Mouse (Mus musculus) midbrain, embryonic 15.5 days (tissue): ENCODE measurements around the gene Tbc1d8. TPM values are rescaled to one million over a fixed set of nuclear protein-coding genes. Genes with fewer than 3 reads are reported as not detected.

Experiments
- ATAC-seq: fragments of 200-750 bp; cut with Nextera tagmentation; replicated peaks from 2 replicates; pipeline ENCODE4 v1.8.0; 2017; ENCODE audit warnings: moderate TSS enrichment
- H3K27ac ChIP-seq: fragments of 300-500 bp; sonication (generic); 2 replicates; pipeline ENCODE4 v1.5.1; 2015; ENCODE audit warnings: mild to moderate bottlenecking, inconsistent platforms
- H3K27me3 ChIP-seq: fragments of 300-500 bp; sonication (generic); replicated peaks from 2 replicates; pipeline ENCODE4 v1.6.1; 2015; ENCODE audit warnings: inconsistent platforms
- H3K36me3 ChIP-seq: fragments of 300-500 bp; sonication (generic); replicated peaks from 2 replicates; pipeline ENCODE4 v1.6.1; 2015; ENCODE audit warnings: inconsistent platforms
- H3K4me1 ChIP-seq: fragments of 300-500 bp; sonication (generic); 2 replicates; pipeline ENCODE4 v1.6.1; 2015; ENCODE audit warnings: inconsistent platforms
- H3K4me2 ChIP-seq: fragments of 300-500 bp; sonication (generic); 2 replicates; pipeline ENCODE4 v1.6.1; 2015; ENCODE audit warnings: inconsistent platforms, mild to moderate bottlenecking, moderate library complexity
- H3K4me3 ChIP-seq: fragments of 300-500 bp; sonication (generic); 2 replicates; pipeline ENCODE4 v1.5.1; 2015; ENCODE audit warnings: mild to moderate bottlenecking, inconsistent platforms
- H3K9ac ChIP-seq: fragments of 300-500 bp; sonication (generic); 2 replicates; pipeline ENCODE4 v1.6.1; 2015; ENCODE audit warnings: mild to moderate bottlenecking, inconsistent platforms
- H3K9me3 ChIP-seq: fragments of 300-500 bp; sonication (generic); 2 replicates; pipeline ENCODE4 v1.6.1; 2016; ENCODE audit warnings: inconsistent platforms
- WGBS: fragments of 180-500 bp; shearing (Covaris S2); methylation state at CpG from one replicate; pipeline ENCODE4 v1.1.7; 2015; ENCODE audit warnings: mixed read lengths; 5-methylcytosine and 5-hydroxymethylcytosine counted together
- polyA plus RNA-seq: library from polyadenylated mRNA; unstranded; fragments of >200 nt; fragmentation: Nextera tagmentation; extraction: Ambion mirVana; gene quantifications from 2 replicates; pipeline ENCODE4 v1.2.1, GENCODE M21; 2015

Gene Tbc1d8
- polyA plus RNA-seq, 1 experiment from 2014 or later: 11.0 TPM

DNA sequence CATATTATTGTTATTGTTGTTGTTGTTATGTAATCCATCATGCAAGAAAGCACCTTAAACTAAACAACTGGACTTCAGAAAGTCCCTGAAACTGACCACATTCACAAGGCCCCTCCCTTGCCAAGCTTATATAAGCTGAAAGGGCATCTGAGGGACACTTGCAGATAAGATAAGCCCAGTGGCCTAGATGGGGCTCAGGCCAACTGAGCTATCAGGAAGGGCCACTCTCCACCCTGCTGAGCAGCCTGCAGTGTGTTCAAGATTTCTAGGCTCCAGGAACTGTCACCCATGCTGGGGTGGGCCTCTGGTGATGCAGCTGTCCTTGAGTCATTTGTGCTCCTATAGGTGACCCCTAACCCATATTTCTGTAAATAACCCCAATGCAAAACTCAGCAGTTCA lies 39.9 kb downstream of the Tbc1d8 start:
- Histone ChIP-seq H3K4me1 (peaks cover 21% of the 10 kb centered on the region), H3K9ac (no peak overlapping the region), H3K4me2 (no peak overlapping the region), H3K4me3 (no peak overlapping the region), H3K27ac (no peak overlapping the region), H3K36me3 (no peaks in the 10 kb centered on the region), H3K27me3 (no peaks in the 10 kb centered on the region), H3K9me3 (no peaks in the 10 kb centered on the region)
- no peak for ATAC-seq

DNA sequence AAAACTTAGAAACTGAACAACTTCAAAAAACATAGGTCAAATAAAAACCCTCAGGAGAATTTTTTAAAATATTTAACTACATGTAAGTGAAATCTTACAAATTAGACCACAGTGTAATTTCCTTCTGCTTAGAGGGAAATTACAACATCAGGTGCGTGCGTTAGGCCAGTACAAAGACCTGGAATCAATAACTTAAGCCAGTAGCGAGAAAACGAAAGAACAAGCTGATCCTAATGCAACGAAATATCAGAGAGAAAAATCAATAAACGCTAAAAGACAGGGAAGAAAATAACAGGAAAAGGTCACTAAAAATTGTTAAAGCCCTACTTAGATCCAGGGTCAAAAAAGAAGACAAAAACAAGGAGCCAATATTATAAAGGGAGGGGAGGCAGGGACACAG lies 44.3 kb downstream of the Tbc1d8 start:
- Histone ChIP-seq H3K4me1 (no peaks in the 10 kb centered on the region), H3K4me3 (no peak overlapping the region), H3K36me3 (no peaks in the 10 kb centered on the region), H3K9me3 (no peaks in the 10 kb centered on the region), H3K27me3 (no peaks in the 10 kb centered on the region), H3K9ac (no peak overlapping the region), H3K27ac (no peak overlapping the region), H3K4me2 (no peak overlapping the region)
- ATAC-seq: no peak
- 82% methylated on average over 6 of the region's 6 CpGs for WGBS

DNA sequence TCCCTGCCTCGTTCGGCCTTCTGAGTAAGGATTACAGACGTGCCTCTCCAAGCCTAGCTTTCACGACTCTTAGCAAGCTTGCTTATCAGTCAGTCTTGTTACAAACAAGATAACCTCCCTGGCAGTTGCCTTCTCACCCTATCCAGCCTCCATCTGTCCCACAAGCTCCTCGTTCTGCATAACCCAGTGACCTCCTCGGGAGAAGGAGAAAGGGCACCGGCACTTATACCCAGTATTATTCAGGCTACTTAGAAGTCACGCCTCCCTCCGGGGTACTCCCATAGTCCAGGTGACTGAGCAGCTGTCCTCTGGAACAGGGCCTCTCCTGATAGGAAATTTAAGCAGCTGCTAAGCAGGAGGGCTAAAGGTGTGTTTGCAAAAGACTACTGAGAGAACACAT lies 48.5 kb downstream of the Tbc1d8 start:
- no peak for ATAC-seq
- H3K9ac ChIP-seq: no peak overlapping the region
- no peaks in the 10 kb centered on the region for H3K27me3 ChIP-seq
- H3K4me2 ChIP-seq: no peak overlapping the region
- no peaks in the 10 kb centered on the region for H3K36me3 ChIP-seq
- H3K4me3 ChIP-seq: no peak overlapping the region
- H3K9me3 ChIP-seq: no peaks in the 10 kb centered on the region
- no peaks in the 10 kb centered on the region for H3K4me1 ChIP-seq
- 78% methylated on average over 9 of the region's 9 CpGs for whole genome bisulfite sequencing
- no peak overlapping the region for H3K27ac ChIP-seq

DNA sequence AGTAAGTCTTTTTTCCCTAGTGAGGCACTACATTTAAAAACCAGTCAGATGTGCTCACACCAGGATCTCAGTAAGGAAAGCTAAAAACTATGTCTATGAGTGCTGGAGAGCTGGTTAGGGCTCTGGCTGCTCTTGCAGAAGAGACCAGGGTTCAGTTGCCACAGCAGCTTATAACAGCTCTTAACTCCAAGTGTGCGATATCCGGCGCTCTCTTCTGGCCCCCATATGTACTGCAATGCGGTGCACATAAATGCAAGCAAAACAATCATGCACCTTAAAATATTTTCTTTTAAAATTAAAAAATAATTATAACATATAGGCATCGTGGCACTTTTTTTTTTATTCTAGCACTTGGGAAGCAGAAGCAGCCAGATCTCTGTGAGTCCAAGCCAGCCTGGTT lies 49.5 kb downstream of the Tbc1d8 start:
- H3K9me3 ChIP-seq: no peaks in the 10 kb centered on the region
- no peak overlapping the region for H3K9ac ChIP-seq
- no peaks in the 10 kb centered on the region for H3K27me3 ChIP-seq
- H3K4me1 ChIP-seq: no peaks in the 10 kb centered on the region
- no peak overlapping the region for H3K4me3 ChIP-seq
- H3K36me3 ChIP-seq: no peaks in the 10 kb centered on the region
- 93% methylated on average over 5 of the region's 5 CpGs for WGBS
- no peak overlapping the region for H3K4me2 ChIP-seq
- no peak for ATAC-seq
- no peak overlapping the region for H3K27ac ChIP-seq

DNA sequence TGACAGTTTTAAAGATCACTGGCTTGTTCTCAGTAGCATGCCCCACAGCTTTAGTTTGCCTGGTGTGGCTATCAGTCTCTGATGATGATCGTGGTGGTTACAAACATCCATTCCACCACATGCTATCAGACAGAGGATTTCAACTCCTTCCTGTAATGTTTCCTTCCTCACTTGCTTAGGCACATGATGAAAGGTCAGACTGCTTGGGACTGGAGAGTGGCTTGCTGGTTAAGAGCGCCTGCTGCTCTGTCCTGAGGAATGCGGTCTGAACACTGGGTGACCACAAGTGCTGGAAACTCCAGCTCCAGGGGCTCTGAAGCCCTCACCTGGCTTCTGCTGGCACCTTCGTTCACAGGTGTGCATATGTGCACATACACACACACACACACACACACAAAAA lies 50.3 kb downstream of the Tbc1d8 start:
- Histone ChIP-seq H3K9ac (no peak overlapping the region), H3K4me2 (no peak overlapping the region), H3K36me3 (no peaks in the 10 kb centered on the region), H3K27me3 (no peaks in the 10 kb centered on the region), H3K9me3 (no peaks in the 10 kb centered on the region), H3K4me3 (no peak overlapping the region), H3K4me1 (no peaks in the 10 kb centered on the region), H3K27ac (no peak overlapping the region)
- WGBS: 87% methylated on average over 4 of the region's 4 CpGs
- ATAC-seq: no peak

DNA sequence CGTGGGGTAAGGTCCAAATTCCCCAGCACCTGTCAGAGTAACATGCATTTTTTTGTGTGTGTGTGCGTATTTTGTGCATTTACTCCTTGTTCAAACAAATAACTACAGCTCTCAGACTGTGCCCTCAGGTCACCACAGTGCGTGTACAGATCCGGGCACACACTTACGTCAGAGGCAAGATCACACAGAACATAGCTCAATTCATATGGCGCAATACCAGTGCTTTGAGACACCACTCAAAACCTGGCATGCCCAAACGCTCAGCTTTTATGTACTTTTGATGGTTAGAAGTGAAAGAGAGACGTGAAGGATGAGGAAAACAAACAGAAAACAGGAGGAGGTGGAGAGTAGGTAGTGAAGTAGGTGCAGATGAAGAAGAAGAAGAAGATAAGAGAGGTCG lies 53.1 kb downstream of the Tbc1d8 start:
- Histone ChIP-seq H3K36me3 (no peaks in the 10 kb centered on the region), H3K27ac (no peak overlapping the region), H3K9ac (no peak overlapping the region), H3K4me1 (no peaks in the 10 kb centered on the region), H3K4me3 (no peak overlapping the region), H3K27me3 (no peaks in the 10 kb centered on the region), H3K4me2 (no peak overlapping the region), H3K9me3 (no peaks in the 10 kb centered on the region)
- ATAC-seq: no peak
- WGBS: 91% methylated on average over 9 of the region's 9 CpGs

DNA sequence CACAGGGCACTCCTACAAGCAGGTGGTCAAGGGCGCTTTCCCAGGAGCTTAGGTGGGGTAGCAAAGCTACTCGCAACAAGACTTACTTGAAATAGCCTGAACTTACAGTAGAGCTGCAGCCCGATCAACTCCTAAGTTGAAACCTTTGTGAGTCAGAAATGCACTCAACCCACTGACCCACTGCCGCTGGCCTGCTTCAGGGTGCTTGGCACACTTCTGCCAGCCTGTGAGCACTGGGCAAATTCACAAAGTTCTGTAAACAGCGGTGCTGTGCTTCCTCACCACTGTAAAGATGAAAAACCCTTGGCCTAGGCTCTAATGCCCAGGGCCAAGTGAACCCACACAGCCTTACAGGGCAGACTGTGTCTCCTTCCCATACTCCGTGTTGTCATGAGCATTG lies 57.6 kb downstream of the Tbc1d8 start:
- no peak for ATAC-seq

DNA sequence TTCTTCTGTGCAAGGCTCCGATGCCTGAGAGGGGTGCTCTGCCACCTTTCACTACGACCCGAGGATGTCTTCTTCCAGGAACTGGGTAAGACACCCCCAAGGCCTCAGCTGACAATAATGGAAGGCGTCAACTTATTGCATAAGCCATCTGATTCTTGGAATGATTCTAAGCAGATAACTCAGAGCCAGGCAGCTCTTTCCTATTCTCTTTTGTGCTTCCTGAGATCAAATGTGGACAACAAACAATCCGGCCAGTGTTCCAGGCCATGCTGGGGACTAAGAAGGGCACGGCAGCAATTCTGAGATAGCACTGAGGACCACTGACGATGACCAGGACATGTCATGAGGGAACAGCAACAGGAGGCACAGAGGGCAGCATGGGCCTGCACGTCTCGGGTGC lies 59.7 kb downstream of the Tbc1d8 start:
- Histone ChIP-seq H3K9ac (no peak overlapping the region), H3K36me3 (no peaks in the 10 kb centered on the region), H3K27me3 (no peaks in the 10 kb centered on the region), H3K4me2 (no peak overlapping the region), H3K9me3 (no peaks in the 10 kb centered on the region), H3K4me3 (no peak overlapping the region), H3K27ac (no peak overlapping the region), H3K4me1 (peaks cover 4% of the 10 kb centered on the region; the same call in 1 of the 2 replicates)
- no peak for ATAC-seq
- WGBS: 90% methylated on average over 9 of the region's 9 CpGs

More for the DNA sequence above, 57.6 kb downstream of the Tbc1d8 start:
- H3K4me1 ChIP-seq: peaks cover 4% of the 10 kb centered on the region; the same call in 1 of the 2 replicates
- H3K36me3 ChIP-seq: no peaks in the 10 kb centered on the region
- H3K9me3 ChIP-seq: no peaks in the 10 kb centered on the region
- no peak overlapping the region for H3K27ac ChIP-seq
- H3K4me2 ChIP-seq: no peak overlapping the region
- WGBS: 95% methylated on average over 6 of the region's 6 CpGs
- H3K4me3 ChIP-seq: no peak overlapping the region
- no peak overlapping the region for H3K9ac ChIP-seq
- H3K27me3 ChIP-seq: no peaks in the 10 kb centered on the region

DNA sequence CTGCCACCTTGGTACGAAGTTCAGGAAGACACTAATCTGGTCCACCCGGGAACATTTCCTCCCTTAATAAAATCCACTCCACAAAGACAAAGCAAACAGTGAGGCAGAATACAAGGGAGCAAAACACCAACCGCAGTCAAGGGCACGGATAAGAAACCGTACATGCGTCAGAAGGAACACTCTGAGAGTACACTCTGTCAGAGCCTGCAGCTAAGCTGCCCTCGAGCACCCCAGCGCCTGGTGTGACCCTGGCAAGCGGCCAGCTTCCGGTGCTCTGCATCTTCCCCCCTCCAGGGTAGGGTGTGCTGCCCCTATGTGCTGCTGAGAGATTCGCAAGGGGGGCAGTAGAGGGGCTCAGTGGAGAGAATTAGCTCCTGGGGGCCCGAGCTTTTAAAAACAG lies 60.7 kb downstream of the Tbc1d8 start:
- H3K4me3 ChIP-seq: no peak overlapping the region
- no peak for ATAC-seq

DNA sequence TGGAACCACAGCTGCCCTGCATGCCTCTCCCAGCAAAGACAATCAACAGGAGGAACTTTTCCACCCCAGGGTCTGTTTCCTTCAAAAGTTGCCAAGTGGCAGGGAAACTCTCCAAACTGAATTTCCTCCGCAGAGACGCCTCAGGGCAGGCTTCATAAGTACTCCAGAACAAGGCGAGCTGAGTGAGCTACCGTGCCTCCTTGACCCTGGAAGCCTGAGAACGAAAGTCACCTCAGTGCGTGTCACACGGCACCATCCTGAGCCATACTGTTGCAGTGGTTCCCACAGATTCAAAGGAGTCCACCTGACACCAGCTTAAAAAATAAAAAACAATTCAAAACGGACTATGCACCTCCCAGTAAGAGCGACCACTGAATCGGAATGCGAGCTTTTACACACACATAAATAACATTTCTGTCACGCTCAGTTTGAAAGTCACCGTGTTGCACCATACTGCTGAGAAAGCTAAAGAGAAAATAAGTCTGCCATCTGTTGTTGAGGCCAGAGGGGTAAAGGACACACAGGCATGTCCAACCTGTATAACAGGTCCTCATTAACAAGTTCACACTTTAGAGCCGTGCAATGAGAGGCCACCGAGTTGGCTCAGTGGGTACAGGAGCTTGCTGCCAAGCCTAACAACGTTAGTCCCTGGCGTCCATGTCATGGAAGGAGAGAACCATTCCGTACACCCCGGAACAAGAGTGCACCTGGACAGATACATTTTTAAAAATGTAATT lies 68.3 kb downstream of the Tbc1d8 start:
- H3K9ac ChIP-seq: no peak overlapping the region
- no peak overlapping the region for H3K4me3 ChIP-seq
- H3K4me2 ChIP-seq: no peak overlapping the region
- H3K4me1 ChIP-seq: peaks cover 5% of the 10 kb centered on the region
- no peak overlapping the region for H3K27ac ChIP-seq
- 82% methylated on average over 19 of the region's 19 CpGs for WGBS
- no peaks in the 10 kb centered on the region for H3K36me3 ChIP-seq
- no peaks in the 10 kb centered on the region for H3K9me3 ChIP-seq
- ATAC-seq: no peak
- H3K27me3 ChIP-seq: no peaks in the 10 kb centered on the region

More for the DNA sequence above, 60.7 kb downstream of the Tbc1d8 start:
- H3K4me1 ChIP-seq: peaks cover 4% of the 10 kb centered on the region; the same call in 1 of the 2 replicates
- no peak overlapping the region for H3K9ac ChIP-seq
- H3K27ac ChIP-seq: 0 out of 2 replicates have a peak overlapping the region, but pooled peaks have one; percentile 8
- H3K27me3 ChIP-seq: no peaks in the 10 kb centered on the region
- no peak overlapping the region for H3K4me2 ChIP-seq
- H3K36me3 ChIP-seq: no peaks in the 10 kb centered on the region
- no peaks in the 10 kb centered on the region for H3K9me3 ChIP-seq
- WGBS: 34% methylated on average over 12 of the region's 12 CpGs

DNA sequence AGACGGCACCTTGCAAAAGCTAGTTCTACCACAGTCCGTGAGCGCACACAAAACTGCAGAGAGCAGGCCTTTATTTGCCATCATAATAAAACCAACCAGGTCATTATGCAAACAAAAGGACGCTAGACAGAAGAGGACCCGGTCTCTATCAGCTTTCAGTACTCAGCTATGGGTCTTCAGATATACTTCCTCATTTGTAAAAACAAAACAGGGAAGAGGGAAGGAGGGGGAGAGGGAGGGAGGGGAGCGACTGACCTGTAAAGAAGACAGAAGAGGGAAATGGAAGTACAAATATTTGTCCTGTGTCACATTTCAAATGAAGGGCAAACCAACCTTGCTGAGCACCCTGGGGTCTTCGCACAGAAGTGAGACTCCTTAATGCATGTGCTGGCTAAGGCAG lies 69.9 kb downstream of the Tbc1d8 start:
- H3K4me1 ChIP-seq: peaks cover 5% of the 10 kb centered on the region
- H3K4me2 ChIP-seq: no peak overlapping the region
- ATAC-seq: no peak
- no peaks in the 10 kb centered on the region for H3K27me3 ChIP-seq
- no peak overlapping the region for H3K9ac ChIP-seq
- WGBS: 70% methylated on average over 7 of the region's 7 CpGs
- H3K27ac ChIP-seq: no peak overlapping the region
- H3K36me3 ChIP-seq: no peaks in the 10 kb centered on the region
- no peak overlapping the region for H3K4me3 ChIP-seq
- H3K9me3 ChIP-seq: no peaks in the 10 kb centered on the region

DNA sequence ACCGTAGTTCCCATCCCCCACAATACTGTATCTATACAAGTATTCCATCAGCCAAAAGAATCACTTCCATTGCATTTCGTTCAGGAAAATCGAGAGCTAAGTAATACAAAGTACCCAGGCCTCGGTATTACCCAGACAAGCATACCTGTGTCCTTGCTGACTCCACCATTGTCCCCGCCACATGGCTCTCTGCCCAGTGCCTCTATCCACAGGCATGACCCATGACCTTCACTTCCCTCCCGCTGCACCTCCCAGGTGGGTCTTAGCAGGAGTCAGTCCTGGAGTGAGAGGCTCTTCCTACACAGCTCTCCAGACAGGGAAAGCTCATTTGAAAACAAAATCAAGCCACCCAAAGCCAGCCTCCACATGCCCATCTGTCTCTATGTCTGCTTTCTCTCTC lies 70.4 kb downstream of the Tbc1d8 start:
- H3K4me1 ChIP-seq: peaks cover 5% of the 10 kb centered on the region
- no peaks in the 10 kb centered on the region for H3K36me3 ChIP-seq
- 94% methylated on average over 6 of the region's 6 CpGs for WGBS
- no peak overlapping the region for H3K4me2 ChIP-seq
- no peaks in the 10 kb centered on the region for H3K9me3 ChIP-seq
- no peak overlapping the region for H3K9ac ChIP-seq
- H3K4me3 ChIP-seq: no peak overlapping the region
- H3K27ac ChIP-seq: no peak overlapping the region
- ATAC-seq: no peak
- H3K27me3 ChIP-seq: no peaks in the 10 kb centered on the region

DNA sequence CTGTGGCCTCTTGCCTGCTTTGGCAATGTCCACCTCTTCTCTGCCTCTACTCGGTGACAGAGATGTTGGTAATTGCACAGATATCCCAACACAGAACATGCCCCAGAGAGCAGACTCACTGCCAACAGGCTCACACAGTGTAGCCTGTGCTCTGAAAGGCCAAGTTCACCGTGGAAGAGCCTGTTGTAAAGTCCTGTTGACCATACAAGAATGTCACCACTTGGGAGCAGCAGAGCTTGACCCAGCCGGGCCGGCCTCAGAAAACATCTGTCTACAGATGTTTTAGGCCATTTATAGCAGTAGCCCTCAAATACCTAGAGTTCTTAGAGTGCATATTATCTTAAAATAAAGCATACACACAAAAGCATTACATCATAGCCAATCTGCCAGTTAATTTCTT lies 71.4 kb downstream of the Tbc1d8 start:
- Histone ChIP-seq H3K9ac (no peak overlapping the region), H3K36me3 (no peaks in the 10 kb centered on the region), H3K4me1 (peaks cover 5% of the 10 kb centered on the region), H3K27me3 (no peaks in the 10 kb centered on the region), H3K4me2 (no peak overlapping the region), H3K9me3 (no peaks in the 10 kb centered on the region), H3K27ac (no peak overlapping the region), H3K4me3 (no peak overlapping the region)
- ATAC-seq: no peak
- WGBS: 80% methylated on average over 4 of the region's 4 CpGs
